Mouse (Mus musculus) midbrain, embryonic 10.5 days (tissue): ENCODE measurements around the gene Fkbp5. TPM values are rescaled to one million over a fixed set of nuclear protein-coding genes. Genes with fewer than 3 reads are reported as not detected.

Experiments used
- DNase-seq: peaks from one replicate; pipeline ENCODE4 v3.0.0-alpha.2; 2017; ENCODE audit warnings: low spot score
- H3K27ac ChIP-seq: fragments of 300-500 bp; sonication (generic); replicated peaks from 2 replicates; pipeline ENCODE4 v1.5.1; 2016; ENCODE audit warnings: mild to moderate bottlenecking
- H3K27me3 ChIP-seq: fragments of 300-500 bp; sonication (generic); 2 replicates; pipeline ENCODE4 v1.6.1; 2016; ENCODE audit warnings: low read depth, mild to moderate bottlenecking; ENCODE audit not compliant: poor library complexity, severe bottlenecking
- H3K36me3 ChIP-seq: fragments of 300-500 bp; sonication (generic); 2 replicates; pipeline ENCODE4 v1.6.1; 2016; ENCODE audit warnings: mild to moderate bottlenecking, moderate library complexity
- H3K4me1 ChIP-seq: fragments of 300-500 bp; sonication (generic); 2 replicates; pipeline ENCODE4 v1.6.1; 2016
- H3K4me3 ChIP-seq: fragments of 300-500 bp; sonication (generic); 2 replicates; pipeline ENCODE4 v1.5.1; 2016; ENCODE audit warnings: mild to moderate bottlenecking, moderate library complexity
- H3K9me3 ChIP-seq: fragments of 300-500 bp; sonication (generic); replicated peaks from 2 replicates; pipeline ENCODE4 v1.6.1; 2016; ENCODE audit warnings: mild to moderate bottlenecking
- WGBS: fragments of 180-500 bp; shearing (Covaris S2); methylation state at CpG from one replicate; pipeline ENCODE4 v1.1.7; 2016; 5-methylcytosine and 5-hydroxymethylcytosine counted together
- polyA plus RNA-seq: library from polyadenylated mRNA; unstranded; fragments of >200 nt; fragmentation: Nextera tagmentation; extraction: Ambion mirVana; gene quantifications from 2 replicates; pipeline ENCODE4 v1.2.1, GENCODE M21; 2016

Fkbp5 gene
- polyA plus RNA-seq, 1 experiment from 2014 or later = 31.9 TPM

GRCm38 (mm10) chr17:28467749-28468148 lies 49.6 kb downstream of the Fkbp5 start:
- WGBS = 90% methylated on average over 11 of the region's 11 CpGs
- no peak overlapping the region for H3K27ac ChIP-seq
- no peak for DNase-seq

DNA sequence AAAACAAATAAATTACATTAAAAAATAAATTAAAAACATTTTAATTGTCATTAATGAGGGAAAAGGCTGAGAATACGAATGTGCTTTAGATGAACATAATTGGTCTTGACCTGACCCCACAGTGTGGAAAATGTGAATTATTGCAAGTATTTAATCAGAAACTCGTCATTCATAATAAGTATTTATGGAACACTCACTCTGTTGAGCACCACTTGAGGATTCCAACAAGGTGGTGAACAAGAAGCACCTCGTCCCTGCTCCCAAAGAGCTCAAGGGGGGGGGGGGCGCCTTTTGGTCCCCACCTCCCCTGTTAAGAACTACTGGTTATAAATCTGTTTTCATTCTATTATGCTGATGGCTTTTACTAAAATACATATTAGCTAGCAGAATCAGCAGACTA lies 51.4 kb downstream of the Fkbp5 start:
- H3K4me1 ChIP-seq = peaks cover 3% of the 10 kb centered on the region; the same call in 1 of the 2 replicates
- no peaks in the 10 kb centered on the region for H3K36me3 ChIP-seq
- WGBS = 91% methylated on average over 4 of the region's 4 CpGs
- no peaks in the 10 kb centered on the region for H3K9me3 ChIP-seq
- DNase-seq = no peak
- no peak overlapping the region for H3K27ac ChIP-seq
- no peak overlapping the region for H3K4me3 ChIP-seq
- H3K27me3 ChIP-seq = no peaks in the 10 kb centered on the region

More at GRCm38 (mm10) chr17:28467749-28468148, 49.6 kb downstream of the Fkbp5 start:
- Histone ChIP-seq H3K36me3 (0 out of 2 replicates have a peak, but pooled peaks cover 3% of the 10 kb centered on the region), H3K9me3 (no peaks in the 10 kb centered on the region), H3K4me1 (peaks cover 15% of the 10 kb centered on the region; the same call in 1 of the 2 replicates), H3K27me3 (no peaks in the 10 kb centered on the region), H3K4me3 (no peak overlapping the region)

- no peaks in the 10 kb centered on the region for H3K27me3 ChIP-seq
- H3K36me3 ChIP-seq = no peaks in the 10 kb centered on the region
- H3K9me3 ChIP-seq = no peaks in the 10 kb centered on the region
- H3K4me3 ChIP-seq = no peak overlapping the region
- H3K4me1 ChIP-seq = no peaks in the 10 kb centered on the region
- H3K27ac ChIP-seq = no peak overlapping the region
- no peak for DNase-seq
- WGBS = 90% methylated on average over 7 of the region's 7 CpGs
These were observed 53.5 kb downstream of the Fkbp5 start for GRCm38 (mm10) chr17:28463701-28464443.

DNA sequence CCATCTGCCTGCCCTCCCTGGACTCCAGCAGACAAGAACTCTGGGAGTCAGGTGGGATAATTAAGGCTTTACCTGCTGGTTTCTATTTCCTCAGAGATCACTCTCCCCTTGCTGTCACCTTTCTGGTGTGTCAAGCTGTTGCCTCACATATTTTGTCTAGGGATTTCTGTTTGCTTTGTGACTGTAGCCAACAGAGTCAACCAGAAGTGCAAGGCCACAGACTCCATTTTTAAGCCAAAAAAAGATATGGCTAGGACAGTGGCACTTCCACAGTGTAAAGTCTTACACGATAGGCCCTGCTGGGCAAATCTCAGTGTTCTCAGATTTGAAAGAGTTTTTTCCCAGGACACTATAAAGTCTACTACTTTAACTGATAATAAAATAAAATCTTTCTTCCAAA lies 56.9 kb downstream of the Fkbp5 start:
- no peaks in the 10 kb centered on the region for H3K9me3 ChIP-seq
- H3K4me1 ChIP-seq = no peaks in the 10 kb centered on the region
- H3K36me3 ChIP-seq = no peaks in the 10 kb centered on the region
- no peak overlapping the region for H3K27ac ChIP-seq
- no peak for DNase-seq
- no peak overlapping the region for H3K4me3 ChIP-seq
- H3K27me3 ChIP-seq = no peaks in the 10 kb centered on the region
- WGBS = 89% methylated on average over 1 of the region's 1 CpGs

GRCm38 (mm10) chr17:28455098-28455497 lies 62.2 kb downstream of the Fkbp5 start:
- Histone ChIP-seq H3K27ac (no peak overlapping the region), H3K4me1 (no peaks in the 10 kb centered on the region), H3K27me3 (no peaks in the 10 kb centered on the region), H3K9me3 (no peaks in the 10 kb centered on the region), H3K4me3 (no peak overlapping the region), H3K36me3 (no peaks in the 10 kb centered on the region)
- 78% methylated on average over 4 of the region's 4 CpGs for WGBS
- DNase-seq = no peak

GRCm38 (mm10) chr17:28452889-28453288 lies 64.4 kb downstream of the Fkbp5 start:
- no peaks in the 10 kb centered on the region for H3K4me1 ChIP-seq
- WGBS = 88% methylated on average over 6 of the region's 6 CpGs
- H3K9me3 ChIP-seq = no peaks in the 10 kb centered on the region
- H3K27ac ChIP-seq = no peak overlapping the region
- DNase-seq = no peak
- no peaks in the 10 kb centered on the region for H3K36me3 ChIP-seq
- H3K4me3 ChIP-seq = no peak overlapping the region
- no peaks in the 10 kb centered on the region for H3K27me3 ChIP-seq

DNA sequence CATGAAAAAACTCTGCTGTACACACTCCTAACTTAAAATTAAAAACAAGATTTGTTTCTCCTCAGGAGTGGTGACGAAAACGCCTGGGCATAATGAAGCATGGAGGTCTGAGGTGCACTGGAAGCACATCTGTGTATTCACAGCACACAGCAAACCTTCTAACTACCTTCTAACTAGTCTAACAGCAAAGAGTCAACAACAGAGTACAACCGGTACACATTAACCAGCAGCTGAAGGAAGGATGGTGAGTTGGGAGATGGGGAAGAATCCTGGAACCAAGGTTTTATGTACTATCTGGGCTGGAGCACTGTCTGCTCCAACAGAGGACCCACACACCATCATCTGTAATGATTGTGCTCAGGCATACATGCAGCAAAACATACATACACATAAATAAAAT lies 65.4 kb downstream of the Fkbp5 start:
- no peak overlapping the region for H3K27ac ChIP-seq
- no peaks in the 10 kb centered on the region for H3K4me1 ChIP-seq
- no peaks in the 10 kb centered on the region for H3K36me3 ChIP-seq
- DNase-seq = no peak
- H3K4me3 ChIP-seq = no peak overlapping the region
- H3K9me3 ChIP-seq = no peaks in the 10 kb centered on the region
- H3K27me3 ChIP-seq = no peaks in the 10 kb centered on the region
- 97% methylated on average over 3 of the region's 3 CpGs for WGBS

DNA sequence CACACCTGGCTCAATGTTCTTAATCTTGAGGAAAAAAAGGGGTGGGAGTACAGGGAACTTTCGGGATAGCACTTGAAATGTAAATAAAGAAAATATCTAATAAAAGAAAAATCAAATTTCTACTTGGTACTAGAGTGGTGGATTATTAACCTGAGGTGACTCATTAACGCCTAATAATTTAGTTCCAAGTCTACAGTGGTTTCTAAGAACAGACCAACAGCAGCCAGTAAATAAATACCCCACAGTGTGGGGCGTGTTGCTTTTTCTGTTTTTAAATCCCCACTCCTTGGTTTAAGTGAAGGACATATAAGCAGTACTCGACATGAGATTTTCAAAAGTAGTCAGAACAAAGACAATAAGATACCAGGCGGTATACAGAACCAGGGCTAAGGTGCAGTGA lies 65.8 kb downstream of the Fkbp5 start:
- Histone ChIP-seq H3K4me3 (no peak overlapping the region), H3K36me3 (no peaks in the 10 kb centered on the region), H3K27me3 (no peaks in the 10 kb centered on the region), H3K4me1 (no peaks in the 10 kb centered on the region), H3K9me3 (no peaks in the 10 kb centered on the region), H3K27ac (no peak overlapping the region)
- DNase-seq = no peak
- WGBS = 90% methylated on average over 5 of the region's 5 CpGs

DNA sequence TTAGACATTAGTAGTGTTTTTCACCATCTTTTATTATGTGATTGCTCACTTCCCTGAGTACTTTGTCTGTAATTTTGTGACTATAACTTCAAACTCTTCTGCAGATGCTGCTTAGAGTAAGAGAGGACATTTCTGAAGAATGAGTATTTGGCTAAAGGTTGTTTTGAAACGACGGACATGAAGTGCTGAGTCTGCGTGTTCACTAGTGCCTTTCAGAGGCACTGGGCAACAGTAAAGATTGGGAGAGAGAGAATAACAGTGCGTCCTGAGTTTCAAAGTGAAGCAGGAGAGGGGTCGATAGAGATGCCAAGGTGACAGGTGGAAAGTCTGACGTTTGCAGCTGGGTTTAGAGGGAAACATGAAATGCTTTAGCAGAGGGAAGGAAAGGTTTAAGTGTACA lies 69.1 kb downstream of the Fkbp5 start:
- Histone ChIP-seq H3K4me3 (no peak overlapping the region), H3K27me3 (no peaks in the 10 kb centered on the region), H3K4me1 (no peaks in the 10 kb centered on the region), H3K27ac (no peak overlapping the region), H3K36me3 (no peaks in the 10 kb centered on the region), H3K9me3 (no peaks in the 10 kb centered on the region)
- WGBS = 82% methylated on average over 6 of the region's 6 CpGs
- no peak for DNase-seq

DNA sequence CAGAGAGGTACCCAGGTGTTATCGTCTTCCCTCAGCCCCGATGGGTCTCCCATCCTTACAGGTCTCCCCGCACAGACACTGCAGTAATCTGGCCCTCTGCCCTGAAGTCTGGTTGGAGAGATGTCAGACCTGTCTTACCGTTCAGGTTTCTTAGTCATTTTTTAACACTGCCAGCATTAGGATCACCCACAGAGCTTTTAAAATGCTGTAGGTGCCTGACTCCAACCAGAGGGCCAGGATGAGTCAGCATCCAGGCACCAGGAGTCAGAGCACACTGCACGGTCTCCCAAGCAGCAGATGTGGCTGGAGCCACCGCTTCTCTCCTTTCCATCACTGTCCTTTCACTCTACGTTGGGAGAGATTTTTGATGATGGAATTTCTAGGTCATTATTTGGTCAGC lies 69.5 kb downstream of the Fkbp5 start:
- no peak overlapping the region for H3K27ac ChIP-seq
- H3K9me3 ChIP-seq = no peaks in the 10 kb centered on the region
- H3K36me3 ChIP-seq = no peaks in the 10 kb centered on the region
- H3K27me3 ChIP-seq = no peaks in the 10 kb centered on the region
- WGBS = 92% methylated on average over 7 of the region's 7 CpGs
- peaks cover 2% of the 10 kb centered on the region; the same call in 1 of the 2 replicates for H3K4me1 ChIP-seq
- no peak for DNase-seq
- H3K4me3 ChIP-seq = no peak overlapping the region

- Histone ChIP-seq H3K4me3 (no peak overlapping the region), H3K27me3 (no peaks in the 10 kb centered on the region), H3K4me1 (peaks cover 6% of the 10 kb centered on the region; the same call in 1 of the 2 replicates), H3K27ac (no peak overlapping the region), H3K36me3 (no peaks in the 10 kb centered on the region), H3K9me3 (no peaks in the 10 kb centered on the region)
- DNase-seq = no peak
- WGBS = 80% methylated on average over 5 of the region's 5 CpGs
These were observed 70.5 kb downstream of the Fkbp5 start for GRCm38 (mm10) chr17:28446820-28447168.

DNA sequence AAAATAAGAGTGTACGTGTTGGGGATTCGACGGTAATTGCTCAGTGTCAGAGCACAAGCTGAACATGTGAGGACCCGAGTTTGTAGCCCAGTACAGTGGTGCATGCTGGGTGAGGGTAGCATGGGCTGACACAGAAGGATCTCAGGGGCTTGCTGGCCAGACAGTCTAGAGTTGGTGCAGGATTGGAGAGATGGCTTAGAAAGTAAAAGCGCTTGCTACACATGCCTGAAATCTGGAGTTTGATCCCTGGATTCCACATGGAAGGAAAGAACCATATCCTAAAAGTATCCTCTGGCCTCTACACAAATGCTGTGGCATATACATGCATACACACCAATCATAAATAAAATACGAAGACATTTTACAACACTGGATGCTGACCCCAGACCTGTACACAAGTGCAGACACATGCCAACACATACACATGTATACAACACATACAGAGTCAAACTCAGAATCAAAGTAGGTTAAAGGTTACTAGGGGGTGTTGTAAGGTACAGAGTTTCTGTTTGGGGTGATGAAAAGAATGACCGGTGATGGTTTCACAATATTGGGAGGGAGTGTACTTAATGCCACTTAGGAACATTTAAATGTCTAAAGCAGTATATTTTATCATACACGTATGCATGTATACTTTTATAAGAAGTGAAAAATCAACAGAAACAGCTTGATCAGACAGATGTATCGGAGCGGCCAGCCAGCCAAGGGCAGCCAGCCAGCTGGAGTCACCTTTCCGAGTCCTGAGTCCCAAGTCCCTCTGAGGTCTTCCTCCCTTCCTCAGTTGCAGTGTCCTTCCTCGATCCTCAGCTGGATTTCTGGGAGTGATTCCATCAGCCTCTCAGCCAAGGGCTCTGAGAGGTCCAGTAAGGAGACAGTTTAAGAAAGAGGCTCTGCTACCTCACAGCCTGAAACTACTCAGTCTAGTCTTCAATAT lies 71.2 kb downstream of the Fkbp5 start:
- WGBS = 93% methylated on average over 12 of the region's 12 CpGs
- Histone ChIP-seq H3K4me3 (no peak overlapping the region), H3K4me1 (peaks cover 6% of the 10 kb centered on the region; the same call in 1 of the 2 replicates), H3K9me3 (no peaks in the 10 kb centered on the region), H3K27me3 (no peaks in the 10 kb centered on the region), H3K27ac (no peak overlapping the region), H3K36me3 (no peaks in the 10 kb centered on the region)
- DNase-seq = no peak

DNA sequence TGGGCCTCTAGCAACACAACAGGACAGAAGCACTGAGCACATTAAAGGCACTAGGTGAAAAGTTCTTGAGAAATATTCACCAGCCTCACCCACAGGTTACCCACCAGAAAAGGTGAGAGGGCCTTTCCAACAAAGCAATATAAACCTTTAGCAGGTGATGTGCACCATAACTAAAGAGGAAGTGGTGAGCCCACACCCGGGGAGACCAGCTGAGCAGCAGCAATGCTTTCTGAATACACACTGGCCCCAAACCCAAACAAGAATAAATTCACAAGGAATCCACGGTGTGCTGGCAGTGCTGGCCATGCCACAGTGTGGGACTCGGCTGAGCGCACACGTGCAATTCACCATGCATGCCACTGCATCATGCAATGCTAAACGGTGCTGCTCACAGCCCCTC lies 74.7 kb downstream of the Fkbp5 start:
- WGBS = 89% methylated on average over 6 of the region's 6 CpGs
- Histone ChIP-seq H3K4me3 (no peak overlapping the region), H3K36me3 (peaks cover 20% of the 10 kb centered on the region), H3K27me3 (no peaks in the 10 kb centered on the region), H3K9me3 (no peaks in the 10 kb centered on the region), H3K4me1 (peaks cover 6% of the 10 kb centered on the region; the same call in 1 of the 2 replicates), H3K27ac (no peak overlapping the region)
- DNase-seq = no peak
